Mouse (Mus musculus) heart, embryonic 14.5 days (tissue): ENCODE data around the gene Trmt10b. TPM values are rescaled to one million over a fixed set of nuclear protein-coding genes. Genes with fewer than 3 reads are reported as not detected.

Experiments
- ATAC-seq: fragments of 200-750 bp; cut with Nextera tagmentation; 2 replicates; pipeline ENCODE4 v1.8.0; 2017; ENCODE audit warnings: low read depth, moderate TSS enrichment; ENCODE audit not compliant: insufficient number of reproducible peaks, insufficient read depth, low FRiP score
- H3K27ac ChIP-seq, 2 experiments: fragments of 200-500 bp in 1 of 2; fragments of 300-500 bp in 1 of 2; sonication (generic) in 1 of 2; replicated peaks in 1 of 2; 2 replicates each; pipeline ENCODE4 v1.5.1; 2012 to 2014; ENCODE audit warnings: low read depth in 2 of 2, low read length in 2 of 2, control low read depth in 1 of 2, mild to moderate bottlenecking in 1 of 2, mixed read lengths in 1 of 2; ENCODE audit not compliant: control insufficient read depth in 1 of 2, insufficient read depth in 1 of 2
- H3K27me3 ChIP-seq: fragments of 300-500 bp; sonication (generic); 2 replicates; pipeline ENCODE4 v1.6.1; 2014; ENCODE audit warnings: mild to moderate bottlenecking, low read length, control low read depth; ENCODE audit not compliant: control insufficient read depth, insufficient read depth
- H3K36me3 ChIP-seq: fragments of 300-500 bp; sonication (generic); 2 replicates; pipeline ENCODE4 v1.6.1; 2014; ENCODE audit warnings: mild to moderate bottlenecking, control low read depth, low read length, mixed read lengths; ENCODE audit not compliant: control insufficient read depth, insufficient read depth
- H3K4me1 ChIP-seq, 2 experiments: fragments of 200-500 bp in 1 of 2; fragments of 300-500 bp in 1 of 2; sonication (generic) in 1 of 2; 2 replicates each; pipeline ENCODE4 v1.6.1; 2012 to 2014; ENCODE audit warnings: low read length in 2 of 2, control low read depth in 1 of 2, mixed read lengths in 1 of 2; ENCODE audit not compliant: control insufficient read depth in 2 of 2, insufficient read depth in 2 of 2
- H3K4me2 ChIP-seq: fragments of 300-500 bp; sonication (generic); 2 replicates; pipeline ENCODE4 v1.6.1; 2014; ENCODE audit warnings: mild to moderate bottlenecking, low read length
- H3K4me3 ChIP-seq, 2 experiments: fragments of 200-500 bp in 1 of 2; fragments of 300-500 bp in 1 of 2; sonication (generic) in 1 of 2; 2 replicates each; pipeline ENCODE4 v1.5.1; 2012 to 2014; ENCODE audit warnings: low read length in 2 of 2, mild to moderate bottlenecking in 2 of 2, control low read depth in 1 of 2, low read depth in 1 of 2, moderate library complexity in 1 of 2; ENCODE audit not compliant: control insufficient read depth in 1 of 2, insufficient read depth in 1 of 2
- H3K9ac ChIP-seq: fragments of 300-500 bp; sonication (generic); 2 replicates; pipeline ENCODE4 v1.6.1; 2014; ENCODE audit warnings: mild to moderate bottlenecking, low read length
- H3K9me3 ChIP-seq: fragments of 300-500 bp; sonication (generic); 2 replicates; pipeline ENCODE4 v1.6.1; 2016; ENCODE audit warnings: low read length, control low read depth; ENCODE audit not compliant: control insufficient read depth
- WGBS: fragments of 180-500 bp; shearing (Covaris S2); extraction: QIAGEN DNeasy Blood & Tissue Kit; methylation state at CpG from one replicate; pipeline ENCODE4 v1.1.7; 2014; 5-methylcytosine and 5-hydroxymethylcytosine counted together
- polyA plus RNA-seq: library from polyadenylated mRNA; unstranded; fragments of >200 nt; fragmentation: Nextera tagmentation; extraction: Ambion mirVana; gene quantifications from 2 replicates; pipeline ENCODE4 v1.2.1, GENCODE M21; 2014

The Trmt10b gene
- polyA plus RNA-seq, 1 experiment from 2014 or later: 10.1 TPM

DNA sequence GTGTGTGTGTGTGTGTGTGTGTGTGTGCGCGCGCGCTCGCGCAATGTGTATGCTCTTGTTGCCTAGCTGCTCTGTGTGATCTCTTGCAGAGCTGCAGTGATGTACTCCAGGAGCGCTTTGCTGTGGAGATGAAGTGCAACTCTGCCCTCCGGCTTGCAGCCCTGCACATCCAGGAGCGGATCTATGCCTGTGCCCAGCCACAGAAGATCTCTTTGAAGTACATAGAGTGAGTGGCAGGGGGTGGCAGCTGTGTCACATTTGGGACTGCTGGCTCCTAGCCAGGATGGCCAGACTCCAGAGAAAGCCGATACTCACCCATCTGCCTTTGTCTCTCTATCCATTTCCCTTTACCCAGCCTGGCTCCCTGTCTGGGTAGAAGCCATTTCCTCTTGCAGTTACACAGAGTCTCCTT lies 25.9 kb upstream of the Trmt10b start:
- Histone ChIP-seq H3K27ac (peak overlapping the region; percentile 44 to 45; a peak in 2 of 4 replicates), H3K9ac (no peak overlapping the region), H3K4me2 (no peak overlapping the region), H3K4me3 (no peak overlapping the region), H3K4me1 (peaks cover 7% of the 10 kb centered on the region in 2 experiments), H3K27me3 (no peaks in the 10 kb centered on the region), H3K9me3 (no peaks in the 10 kb centered on the region), H3K36me3 (no peaks in the 10 kb centered on the region)
- ATAC-seq: peak; percentile 70
- WGBS: 57% methylated on average over 10 of the region's 10 CpGs

DNA sequence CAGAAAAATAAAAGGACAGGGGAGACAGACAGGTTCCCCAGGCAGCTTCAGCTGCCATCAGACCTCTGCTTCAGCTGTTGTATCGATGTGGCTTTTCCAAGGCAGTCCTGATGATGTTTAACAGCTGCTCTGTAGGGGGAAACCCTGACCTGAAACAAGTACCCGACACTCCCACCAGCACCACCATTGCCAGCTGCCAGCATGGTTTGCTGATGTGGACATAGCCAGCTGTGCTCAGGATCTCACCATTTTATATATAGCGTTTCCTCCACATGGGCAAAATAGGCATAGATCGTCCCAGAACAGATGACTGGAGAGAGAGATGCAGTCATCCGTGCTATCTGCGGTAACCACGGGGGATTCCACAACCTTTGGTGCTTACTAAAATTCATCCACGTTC lies 21.2 kb upstream of the Trmt10b start:
- H3K27ac ChIP-seq: no peak overlapping the region
- H3K9ac ChIP-seq: no peak overlapping the region
- H3K27me3 ChIP-seq: no peaks in the 10 kb centered on the region
- no peaks in the 10 kb centered on the region for H3K36me3 ChIP-seq
- WGBS: 80% methylated on average over 8 of the region's 8 CpGs
- no peaks in the 10 kb centered on the region for H3K9me3 ChIP-seq
- H3K4me2 ChIP-seq: no peak overlapping the region
- peaks cover 3 to 7% of the 10 kb centered on the region in 2 experiments for H3K4me1 ChIP-seq
- ATAC-seq: no peak
- H3K4me3 ChIP-seq: no peak overlapping the region

DNA sequence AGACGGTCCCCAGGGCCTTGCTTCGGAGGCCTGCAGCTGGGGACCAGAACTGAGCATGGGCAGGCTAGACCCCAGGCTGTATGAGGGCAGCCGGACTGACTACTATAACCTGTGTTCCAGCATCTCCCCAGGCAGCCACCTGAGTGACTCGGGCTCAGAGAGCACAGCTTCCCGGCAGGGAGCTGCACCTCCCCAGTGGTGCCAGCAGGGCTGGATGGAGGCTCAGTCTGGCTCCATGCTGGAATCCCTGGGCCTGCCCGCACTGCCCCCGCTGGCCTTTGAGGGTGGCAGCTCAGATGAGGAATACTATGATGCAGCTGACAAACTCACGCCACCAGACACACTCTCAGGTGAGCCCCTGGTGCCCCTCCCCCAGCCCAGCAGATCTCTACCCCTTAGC lies 17.6 kb upstream of the Trmt10b start:
- no peaks in the 10 kb centered on the region for H3K9me3 ChIP-seq
- no peaks in the 10 kb centered on the region for H3K36me3 ChIP-seq
- no peak overlapping the region for H3K9ac ChIP-seq
- H3K4me3 ChIP-seq: no peak overlapping the region
- no peaks in the 10 kb centered on the region for H3K4me1 ChIP-seq
- H3K27ac ChIP-seq: no peak overlapping the region
- no peaks in the 10 kb centered on the region for H3K27me3 ChIP-seq
- H3K4me2 ChIP-seq: no peak overlapping the region
- WGBS: 63% methylated on average over 8 of the region's 8 CpGs
- ATAC-seq: no peak

DNA sequence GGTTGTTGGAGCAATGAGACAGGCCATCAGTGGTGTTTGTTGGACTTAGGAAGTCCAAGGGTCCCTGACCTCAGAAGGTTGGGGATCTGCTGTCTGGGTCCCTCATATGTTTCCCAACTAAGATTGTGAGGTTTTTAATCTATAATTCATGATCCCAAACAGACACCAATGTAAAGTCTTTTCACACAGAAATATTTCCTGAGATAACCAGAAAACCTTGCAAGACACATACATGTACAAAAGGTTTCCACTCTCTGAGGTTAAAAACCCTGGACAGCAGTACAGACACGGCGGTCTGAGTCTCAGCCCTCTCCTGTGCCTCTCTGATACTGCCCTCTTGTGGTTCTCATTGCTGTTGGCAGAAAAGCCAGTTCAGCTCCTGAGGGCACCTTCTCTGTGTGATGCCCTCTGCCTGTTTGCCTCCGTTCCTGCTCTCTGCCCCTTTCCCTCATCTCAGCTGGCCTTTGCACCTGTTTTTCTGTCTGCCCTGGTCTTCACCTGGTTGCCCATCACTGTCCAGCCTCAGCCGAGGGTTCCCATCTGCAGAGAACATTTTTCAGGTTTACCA lies 16.9 kb upstream of the Trmt10b start:
- Histone ChIP-seq H3K4me1 (no peaks in the 10 kb centered on the region; a peak in 1 of 4 replicates), H3K36me3 (no peaks in the 10 kb centered on the region), H3K27me3 (no peaks in the 10 kb centered on the region), H3K27ac (no peak overlapping the region), H3K9ac (no peak overlapping the region), H3K4me3 (no peak overlapping the region), H3K4me2 (no peak overlapping the region), H3K9me3 (no peaks in the 10 kb centered on the region)
- ATAC-seq: no peak
- 22% methylated on average over 4 of the region's 4 CpGs for WGBS

DNA sequence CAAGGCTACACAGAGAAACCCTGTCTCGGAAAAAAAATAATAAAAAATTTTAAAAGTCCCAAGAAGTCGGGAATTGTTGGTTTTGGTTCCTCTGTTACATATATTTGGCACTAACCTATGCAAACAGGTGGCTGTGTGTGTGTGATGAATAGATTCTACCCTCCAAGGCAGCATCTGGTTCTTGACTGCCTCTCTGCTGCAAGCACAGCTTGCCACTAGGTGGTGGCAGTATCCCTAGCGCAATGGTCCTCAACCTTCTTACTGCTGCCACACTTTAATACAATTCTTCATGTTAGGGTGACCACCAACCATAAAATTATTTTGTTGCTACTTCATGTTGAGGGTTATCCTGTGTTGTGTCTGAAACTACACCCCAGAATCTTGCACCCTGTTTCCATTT lies 10.6 kb upstream of the Trmt10b start:
- no peaks in the 10 kb centered on the region; a peak in 1 of 4 replicates for H3K4me1 ChIP-seq
- H3K27ac ChIP-seq: no peak overlapping the region
- H3K4me3 ChIP-seq: no peak overlapping the region
- ATAC-seq: no peak
- H3K9ac ChIP-seq: no peak overlapping the region
- H3K27me3 ChIP-seq: no peaks in the 10 kb centered on the region
- 43% methylated on average over 3 of the region's 3 CpGs for WGBS
- H3K36me3 ChIP-seq: no peaks in the 10 kb centered on the region
- H3K9me3 ChIP-seq: no peaks in the 10 kb centered on the region
- no peak overlapping the region for H3K4me2 ChIP-seq

DNA sequence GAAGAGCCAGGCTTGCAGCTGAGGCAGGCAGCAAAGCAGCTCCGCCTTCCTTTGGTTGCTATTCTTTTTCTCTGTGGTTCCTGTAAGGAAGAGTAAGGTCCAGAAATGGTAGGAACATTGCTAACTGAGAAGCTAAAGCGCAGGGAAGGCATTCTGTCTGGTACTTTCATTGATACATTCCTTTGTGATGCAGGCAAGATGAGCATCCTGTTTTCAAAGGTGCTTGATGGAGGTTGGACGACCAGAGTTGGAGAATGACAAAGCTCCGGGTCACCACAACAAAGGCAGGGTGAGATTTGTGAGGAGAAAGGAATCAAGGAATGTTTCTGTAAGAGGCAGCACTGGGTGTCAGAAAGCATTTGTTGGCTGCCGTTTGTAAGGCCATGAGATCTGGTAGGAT lies 9.0 kb upstream of the Trmt10b start:
- H3K27me3 ChIP-seq: no peaks in the 10 kb centered on the region
- H3K9ac ChIP-seq: no peak overlapping the region
- H3K36me3 ChIP-seq: no peaks in the 10 kb centered on the region
- no peak overlapping the region for H3K4me2 ChIP-seq
- no peak overlapping the region for H3K27ac ChIP-seq
- no peaks in the 10 kb centered on the region for H3K9me3 ChIP-seq
- no peak overlapping the region for H3K4me3 ChIP-seq
- 74% methylated on average over 5 of the region's 5 CpGs for WGBS
- no peak for ATAC-seq
- H3K4me1 ChIP-seq: no peaks in the 10 kb centered on the region; a peak in 1 of 4 replicates

DNA sequence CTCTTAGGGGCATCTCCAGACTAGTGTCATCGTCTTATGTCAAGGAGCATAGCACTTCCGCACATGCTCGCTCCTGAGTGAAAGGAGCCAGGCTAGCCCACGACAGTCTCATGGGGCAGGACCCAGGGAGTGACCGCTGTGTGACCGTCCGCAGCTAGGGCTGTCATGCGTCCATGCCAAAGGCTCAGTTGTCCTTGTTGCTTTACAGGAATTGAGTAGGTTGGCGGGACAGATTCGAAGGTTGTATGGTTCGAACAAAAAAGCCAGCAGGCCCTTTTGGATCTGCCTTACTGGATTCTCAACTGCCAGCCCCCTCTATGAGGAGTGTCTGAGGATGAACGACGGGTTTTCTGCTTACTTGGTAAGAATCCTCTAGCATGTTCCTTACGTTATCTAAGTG lies 8.6 kb downstream of the Trmt10b start:
- H3K4me2 ChIP-seq: no peak overlapping the region
- no peak overlapping the region for H3K4me3 ChIP-seq
- no peaks in the 10 kb centered on the region for H3K9me3 ChIP-seq
- H3K27ac ChIP-seq: no peak overlapping the region
- no peaks in the 10 kb centered on the region for H3K4me1 ChIP-seq
- peaks cover 77% of the 10 kb centered on the region for H3K36me3 ChIP-seq
- 96% methylated on average over 14 of the region's 14 CpGs for WGBS
- H3K27me3 ChIP-seq: no peaks in the 10 kb centered on the region
- ATAC-seq: no peak
- no peak overlapping the region for H3K9ac ChIP-seq

DNA sequence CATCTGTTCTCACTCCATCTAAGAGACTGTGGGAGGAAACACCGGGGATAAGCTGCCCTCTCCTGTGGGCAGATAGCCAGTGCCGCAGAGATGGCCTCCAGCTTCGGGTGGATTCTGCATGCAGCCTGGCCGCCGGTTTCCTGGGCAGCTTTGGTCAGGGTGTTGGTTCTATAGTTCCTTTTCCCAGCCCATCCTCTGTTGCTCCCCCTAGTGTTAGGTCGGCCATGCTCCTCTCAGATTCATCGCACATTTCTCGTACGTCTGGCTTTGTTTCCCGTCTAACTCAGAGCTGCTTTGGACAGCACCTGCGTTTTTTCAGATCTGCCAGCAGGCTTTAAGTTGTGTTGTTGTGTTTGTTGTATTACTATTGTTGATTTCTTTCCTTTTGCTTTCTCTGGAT lies 11.1 kb downstream of the Trmt10b start:
- WGBS: 38% methylated on average over 11 of the region's 11 CpGs
- Histone ChIP-seq H3K4me1 (no peaks in the 10 kb centered on the region), H3K9ac (no peak overlapping the region), H3K27ac (no peak overlapping the region), H3K36me3 (peaks cover 57% of the 10 kb centered on the region), H3K27me3 (no peaks in the 10 kb centered on the region), H3K9me3 (no peaks in the 10 kb centered on the region), H3K4me2 (no peak overlapping the region), H3K4me3 (no peak overlapping the region)
- no peak for ATAC-seq
